Mouse (Mus musculus) midbrain, embryonic 12.5 days (tissue): Measurements from ENCODE around the gene Tshz2. TPM values are rescaled to one million over a fixed set of nuclear protein-coding genes. Genes with fewer than 3 reads are reported as not detected.

ENCODE experiments used
- ATAC-seq: fragments of 200-750 bp; cut with Nextera tagmentation; 2 replicates; pipeline ENCODE4 v1.8.0; 2017; ENCODE audit warnings: low read depth, moderate TSS enrichment, moderate library complexity; ENCODE audit not compliant: low FRiP score
- H3K27ac ChIP-seq: fragments of 300-500 bp; sonication (generic); replicated peaks from 2 replicates; pipeline ENCODE4 v1.5.1; 2016; ENCODE audit warnings: mild to moderate bottlenecking
- H3K27me3 ChIP-seq: fragments of 300-500 bp; sonication (generic); 2 replicates; pipeline ENCODE4 v1.6.1; 2016; ENCODE audit warnings: mild to moderate bottlenecking
- H3K36me3 ChIP-seq: fragments of 300-500 bp; sonication (generic); 2 replicates; pipeline ENCODE4 v1.6.1; 2016
- H3K4me1 ChIP-seq: fragments of 300-500 bp; sonication (generic); 2 replicates; pipeline ENCODE4 v1.6.1; 2016
- H3K4me2 ChIP-seq: fragments of 300-500 bp; sonication (generic); replicated peaks from 2 replicates; pipeline ENCODE4 v1.6.1; 2016; ENCODE audit warnings: mild to moderate bottlenecking, moderate library complexity
- H3K4me3 ChIP-seq: fragments of 300-500 bp; sonication (generic); 2 replicates; pipeline ENCODE4 v1.5.1; 2016; ENCODE audit warnings: mild to moderate bottlenecking
- H3K9ac ChIP-seq: fragments of 300-500 bp; sonication (generic); replicated peaks from 2 replicates; pipeline ENCODE4 v1.6.1; 2016; ENCODE audit warnings: mild to moderate bottlenecking, moderate library complexity
- H3K9me3 ChIP-seq: fragments of 300-500 bp; sonication (generic); 2 replicates; pipeline ENCODE4 v1.6.1; 2016; ENCODE audit warnings: mild to moderate bottlenecking
- whole genome bisulfite sequencing: fragments of 180-500 bp; shearing (Covaris S2); methylation state at CpG from one replicate; pipeline ENCODE4 v1.1.7; 2016; 5-methylcytosine and 5-hydroxymethylcytosine counted together
- polyA plus RNA-seq: library from polyadenylated mRNA; unstranded; fragments of >200 nt; fragmentation: Nextera tagmentation; extraction: Ambion mirVana; gene quantifications from 2 replicates; pipeline ENCODE4 v1.2.1, GENCODE M21; 2016

The Tshz2 gene
- polyA plus RNA-seq, 1 experiment from 2014 or later: 6.0 TPM

GRCm38 (mm10) chr2:169600163-169600562, 32.6 kb upstream of the Tshz2 start:
- Histone ChIP-seq H3K4me3 (no peak overlapping the region), H3K27ac (no peak overlapping the region), H3K4me1 (no peaks in the 10 kb centered on the region), H3K36me3 (no peaks in the 10 kb centered on the region), H3K4me2 (no peak overlapping the region), H3K9me3 (no peaks in the 10 kb centered on the region), H3K9ac (no peak overlapping the region), H3K27me3 (no peaks in the 10 kb centered on the region)
- no peak for ATAC-seq
- 79% methylated on average over 6 of the region's 6 CpGs for WGBS

GRCm38 (mm10) chr2:169606901-169607678, 25.7 kb upstream of the Tshz2 start:
- Histone ChIP-seq H3K36me3 (no peaks in the 10 kb centered on the region), H3K27ac (no peak overlapping the region), H3K4me1 (peaks cover 18% of the 10 kb centered on the region), H3K4me2 (no peak overlapping the region), H3K9ac (no peak overlapping the region), H3K9me3 (no peaks in the 10 kb centered on the region), H3K4me3 (no peak overlapping the region), H3K27me3 (no peaks in the 10 kb centered on the region)
- no peak for ATAC-seq
- WGBS: 84% methylated on average over 13 of the region's 13 CpGs

DNA sequence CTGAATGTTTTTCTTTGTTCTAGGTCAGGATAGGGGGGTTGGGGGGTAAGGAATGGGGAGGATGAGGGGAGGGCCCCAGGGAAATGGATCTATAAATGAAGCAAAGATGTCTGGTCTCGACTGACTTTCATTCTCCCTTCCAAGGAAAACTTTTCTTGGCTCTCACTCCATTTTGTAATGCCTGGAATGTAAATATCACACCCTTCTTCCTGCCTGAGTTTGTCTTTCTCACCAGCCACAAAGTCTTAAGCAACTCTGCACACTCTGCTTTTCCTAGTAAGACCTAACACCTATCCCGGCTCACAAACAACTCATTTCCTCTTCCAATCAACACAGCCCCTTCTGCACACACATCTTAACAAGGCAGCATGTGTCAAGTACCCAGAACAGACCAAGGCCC, 25.0 kb upstream of the Tshz2 start:
- Histone ChIP-seq H3K4me1 (peaks cover 22% of the 10 kb centered on the region), H3K27ac (no peak overlapping the region), H3K9me3 (no peaks in the 10 kb centered on the region), H3K36me3 (no peaks in the 10 kb centered on the region), H3K4me3 (no peak overlapping the region), H3K9ac (no peak overlapping the region), H3K27me3 (no peaks in the 10 kb centered on the region), H3K4me2 (no peak overlapping the region)
- 68% methylated on average over 2 of the region's 2 CpGs for WGBS
- ATAC-seq: no peak

DNA sequence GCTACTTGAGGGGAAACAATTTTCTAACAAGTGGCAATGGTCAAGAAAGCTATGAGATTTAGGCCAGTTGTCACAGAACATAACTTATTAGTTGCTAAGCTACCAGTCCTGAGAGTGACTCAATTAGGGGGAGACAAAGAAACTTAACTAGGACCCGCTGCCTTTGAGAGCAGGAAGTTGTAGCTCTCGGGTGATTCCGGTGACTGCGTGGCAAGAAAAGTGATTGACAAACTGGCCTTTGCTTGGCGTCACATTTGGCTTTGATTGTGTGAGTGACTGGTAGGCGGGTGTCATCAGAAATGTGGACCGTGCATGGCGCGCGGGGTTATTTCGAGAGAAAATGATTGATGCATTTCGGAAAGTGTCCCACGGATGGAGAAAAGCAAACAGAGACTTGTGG, 22.9 kb upstream of the Tshz2 start:
- WGBS: 71% methylated on average over 13 of the region's 13 CpGs
- H3K36me3 ChIP-seq: no peaks in the 10 kb centered on the region
- H3K9ac ChIP-seq: no peak overlapping the region
- no peak overlapping the region for H3K4me3 ChIP-seq
- H3K9me3 ChIP-seq: no peaks in the 10 kb centered on the region
- no peaks in the 10 kb centered on the region for H3K27me3 ChIP-seq
- no peak overlapping the region for H3K27ac ChIP-seq
- H3K4me2 ChIP-seq: no peak overlapping the region
- no peak for ATAC-seq
- peaks cover 22% of the 10 kb centered on the region for H3K4me1 ChIP-seq

DNA sequence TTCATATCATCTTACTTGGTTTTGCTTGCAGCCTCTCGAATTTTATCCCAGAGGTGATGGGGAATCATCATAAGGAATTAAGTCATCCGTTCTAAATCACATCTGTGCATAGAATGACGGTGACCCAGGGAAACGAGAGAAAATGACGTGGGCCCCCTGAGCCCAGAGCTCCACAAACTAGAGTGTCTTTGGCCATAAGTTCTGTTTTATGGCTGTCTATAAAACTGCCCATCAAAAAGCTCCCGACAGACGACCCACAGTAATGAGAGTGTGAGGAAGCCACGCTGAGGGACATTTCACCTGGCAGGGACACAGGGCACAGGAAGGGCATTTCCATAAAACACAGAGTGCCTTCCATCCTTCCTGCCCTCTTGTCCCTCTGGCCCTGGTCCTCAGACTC, 21.9 kb upstream of the Tshz2 start:
- Histone ChIP-seq H3K27me3 (no peaks in the 10 kb centered on the region), H3K4me2 (no peak overlapping the region), H3K4me1 (peaks cover 22% of the 10 kb centered on the region), H3K36me3 (no peaks in the 10 kb centered on the region), H3K4me3 (no peak overlapping the region), H3K9me3 (no peaks in the 10 kb centered on the region), H3K9ac (no peak overlapping the region), H3K27ac (no peak overlapping the region)
- 89% methylated on average over 8 of the region's 8 CpGs for WGBS
- no peak for ATAC-seq

DNA sequence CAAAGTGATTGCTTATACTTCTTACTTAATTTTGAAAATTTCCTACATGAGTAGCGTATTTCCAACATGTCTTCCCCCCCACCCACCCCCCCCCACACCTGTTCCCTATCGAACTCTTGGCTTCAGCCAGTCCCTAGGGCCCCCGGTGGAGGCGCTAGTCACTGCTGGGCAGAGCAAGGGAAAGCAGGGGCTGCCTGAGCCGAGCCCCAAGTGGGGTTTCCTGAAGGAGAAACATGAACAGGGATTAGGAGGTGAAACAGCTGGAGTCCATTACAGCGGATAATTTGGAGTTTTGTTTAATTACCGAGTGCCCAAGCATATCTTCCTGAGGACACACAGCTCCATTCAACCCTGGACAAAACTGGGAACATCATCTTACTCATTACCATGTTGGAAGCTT, 21.3 kb upstream of the Tshz2 start:
- no peaks in the 10 kb centered on the region for H3K9me3 ChIP-seq
- H3K27ac ChIP-seq: no peak overlapping the region
- H3K9ac ChIP-seq: no peak overlapping the region
- ATAC-seq: 0 out of 2 replicates have a peak, but pooled peaks have one; percentile 44
- WGBS: 22% methylated on average over 7 of the region's 7 CpGs
- peaks cover 22% of the 10 kb centered on the region for H3K4me1 ChIP-seq
- H3K4me3 ChIP-seq: no peak overlapping the region
- H3K36me3 ChIP-seq: no peaks in the 10 kb centered on the region
- H3K27me3 ChIP-seq: no peaks in the 10 kb centered on the region
- no peak overlapping the region for H3K4me2 ChIP-seq

- no peaks in the 10 kb centered on the region for H3K9me3 ChIP-seq
Observed at GRCm38 (mm10) chr2:169614683-169615082, 18.1 kb upstream of the Tshz2 start.

DNA sequence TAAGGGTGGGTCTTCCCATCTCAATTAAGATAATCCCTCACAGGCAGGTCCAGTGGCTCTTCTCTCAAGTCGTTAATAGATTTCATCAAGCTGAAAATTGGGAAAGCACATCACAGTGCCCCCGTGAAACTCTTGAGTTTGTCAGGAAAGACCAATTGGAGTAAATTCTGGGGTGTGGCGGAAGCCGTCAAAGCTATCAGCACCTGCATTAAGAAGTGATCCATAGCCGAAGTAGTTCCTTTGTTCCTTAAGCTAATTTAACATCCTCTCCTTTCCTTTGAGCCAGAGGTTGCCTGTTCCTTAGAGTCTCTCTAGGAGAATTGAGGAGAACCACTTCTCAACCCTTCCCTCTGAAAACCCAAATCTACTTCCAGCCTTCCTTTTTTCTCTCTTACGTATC, 16.8 kb upstream of the Tshz2 start:
- WGBS: 73% methylated on average over 6 of the region's 6 CpGs
- Histone ChIP-seq H3K4me2 (no peak overlapping the region), H3K27ac (no peak overlapping the region), H3K4me1 (peaks cover 17% of the 10 kb centered on the region), H3K36me3 (no peaks in the 10 kb centered on the region), H3K4me3 (no peak overlapping the region), H3K9ac (no peak overlapping the region), H3K27me3 (no peaks in the 10 kb centered on the region), H3K9me3 (no peaks in the 10 kb centered on the region)
- ATAC-seq: no peak

More at GRCm38 (mm10) chr2:169614683-169615082, 18.1 kb upstream of the Tshz2 start:
- Histone ChIP-seq H3K27ac (no peak overlapping the region), H3K4me2 (no peak overlapping the region), H3K4me1 (peaks cover 21% of the 10 kb centered on the region), H3K9ac (no peak overlapping the region), H3K36me3 (no peaks in the 10 kb centered on the region), H3K4me3 (no peak overlapping the region), H3K27me3 (no peaks in the 10 kb centered on the region)
- 77% methylated on average over 3 of the region's 4 CpGs for WGBS
- ATAC-seq: no peak

- ATAC-seq: no peak
- Histone ChIP-seq H3K4me2 (no peak overlapping the region), H3K9me3 (no peaks in the 10 kb centered on the region), H3K27ac (no peak overlapping the region), H3K4me3 (no peak overlapping the region), H3K9ac (no peak overlapping the region), H3K4me1 (peaks cover 7% of the 10 kb centered on the region; the same call in 1 of the 2 replicates), H3K27me3 (no peaks in the 10 kb centered on the region), H3K36me3 (no peaks in the 10 kb centered on the region)
- WGBS: 57% methylated on average over 15 of the region's 15 CpGs
Observed at GRCm38 (mm10) chr2:169621201-169621710, 11.6 kb upstream of the Tshz2 start.

DNA sequence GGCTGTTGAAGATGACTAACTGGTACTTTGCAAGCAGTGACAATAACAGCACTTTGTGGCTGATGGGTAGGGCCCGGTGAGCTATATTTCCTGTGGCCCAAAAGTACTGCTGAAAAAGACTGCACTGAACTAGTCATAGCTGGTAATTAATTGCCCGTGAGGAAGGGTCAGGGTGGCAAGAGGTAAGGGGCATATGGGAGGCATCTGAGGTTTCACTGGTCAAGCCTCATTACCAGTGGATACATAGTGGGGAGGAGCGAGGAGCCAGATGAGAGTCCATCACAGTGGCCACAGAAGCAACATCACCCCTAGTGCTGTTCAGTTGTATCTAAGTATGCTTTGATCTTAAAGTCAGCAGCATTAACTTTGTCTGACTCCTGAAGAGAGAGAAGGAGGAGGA, 2.7 kb upstream of the Tshz2 start:
- Histone ChIP-seq H3K27ac (no peak overlapping the region), H3K4me3 (no peak overlapping the region), H3K9ac (no peak overlapping the region), H3K27me3 (peaks cover 12% of the 10 kb centered on the region; the same call in 1 of the 2 replicates), H3K9me3 (no peaks in the 10 kb centered on the region), H3K4me1 (peaks cover 4% of the 10 kb centered on the region; the same call in 1 of the 2 replicates), H3K36me3 (no peaks in the 10 kb centered on the region), H3K4me2 (no peak overlapping the region)
- ATAC-seq: no peak
- WGBS: 85% methylated on average over 3 of the region's 3 CpGs

GRCm38 (mm10) chr2:169633491-169634289, 877 bp downstream of the Tshz2 start:
- Histone ChIP-seq H3K4me1 (peaks cover 4% of the 10 kb centered on the region; the same call in 1 of the 2 replicates), H3K9ac (peak overlapping the region; percentile 79), H3K27me3 (peaks cover 12% of the 10 kb centered on the region; the same call in 1 of the 2 replicates), H3K4me2 (peak overlapping the region; percentile 99), H3K36me3 (no peaks in the 10 kb centered on the region), H3K9me3 (no peaks in the 10 kb centered on the region), H3K27ac (0 out of 2 replicates have a peak overlapping the region, but pooled peaks have one; percentile 15), H3K4me3 (peak overlapping the region; percentile 63)
- ATAC-seq: peak; percentile 59
- WGBS: 1% methylated on average over 38 of the region's 38 CpGs
